Mouse (Mus musculus) embryonic facial prominence, embryonic 15.5 days (tissue): ENCODE results near the gene Acsbg2. TPM values are rescaled to one million over a fixed set of nuclear protein-coding genes. Genes with fewer than 3 reads are reported as not detected.
A peak's percentile ranks its signal among the peaks of the same experiment; 100 is the strongest.

Experiments
- ATAC-seq: fragments of 200-750 bp; cut with Nextera tagmentation; 2 replicates; pipeline ENCODE4 v1.8.0; 2017; ENCODE audit warnings: low read depth, moderate TSS enrichment; ENCODE audit not compliant: insufficient number of reproducible peaks, low FRiP score, low TSS enrichment
- H3K27ac ChIP-seq: fragments of 300-500 bp; sonication (generic); replicated peaks from 2 replicates; pipeline ENCODE4 v1.5.1; 2015; ENCODE audit warnings: mild to moderate bottlenecking, inconsistent platforms
- H3K27me3 ChIP-seq: fragments of 300-500 bp; sonication (generic); 2 replicates; pipeline ENCODE4 v1.6.1; 2015; ENCODE audit warnings: inconsistent platforms
- H3K36me3 ChIP-seq: fragments of 300-500 bp; sonication (generic); 2 replicates; pipeline ENCODE4 v1.6.1; 2015; ENCODE audit warnings: mild to moderate bottlenecking, inconsistent platforms
- H3K4me1 ChIP-seq: fragments of 300-500 bp; sonication (generic); 2 replicates; pipeline ENCODE4 v1.6.1; 2015; ENCODE audit warnings: inconsistent platforms
- H3K4me2 ChIP-seq: fragments of 300-500 bp; sonication (generic); replicated peaks from 2 replicates; pipeline ENCODE4 v1.6.1; 2015; ENCODE audit warnings: mild to moderate bottlenecking, inconsistent platforms
- H3K4me3 ChIP-seq: fragments of 300-500 bp; sonication (generic); replicated peaks from 2 replicates; pipeline ENCODE4 v1.5.1; 2015; ENCODE audit warnings: mild to moderate bottlenecking, inconsistent platforms
- H3K9ac ChIP-seq: fragments of 300-500 bp; sonication (generic); 2 replicates; pipeline ENCODE4 v1.6.1; 2015; ENCODE audit warnings: inconsistent platforms
- H3K9me3 ChIP-seq: fragments of 300-500 bp; sonication (generic); replicated peaks from 2 replicates; pipeline ENCODE4 v1.6.1; 2016; ENCODE audit warnings: inconsistent platforms
- WGBS: fragments of 180-500 bp; shearing (Covaris S2); methylation state at CpG from one replicate; pipeline ENCODE4 v1.1.7; 2015; 5-methylcytosine and 5-hydroxymethylcytosine counted together
- polyA plus RNA-seq: library from polyadenylated mRNA; unstranded; fragments of >200 nt; fragmentation: Nextera tagmentation; extraction: Ambion mirVana; gene quantifications from 2 replicates; pipeline ENCODE4 v1.2.1, GENCODE M21; 2015

The Acsbg2 gene
- polyA plus RNA-seq, 1 experiment from 2014 or later: 0.16 TPM

GRCm38 (mm10) chr17:56840524-56840923 lies 33.7 kb downstream of the Acsbg2 start:
- no peaks in the 10 kb centered on the region for H3K4me1 ChIP-seq
- no peak overlapping the region for H3K4me3 ChIP-seq
- H3K27ac ChIP-seq: no peak overlapping the region
- 75% methylated on average over 7 of the region's 7 CpGs for WGBS
- H3K9me3 ChIP-seq: no peaks in the 10 kb centered on the region
- 0 out of 2 replicates have a peak, but pooled peaks cover 3% of the 10 kb centered on the region for H3K27me3 ChIP-seq
- no peaks in the 10 kb centered on the region for H3K36me3 ChIP-seq
- H3K9ac ChIP-seq: no peak overlapping the region
- ATAC-seq: no peak
- H3K4me2 ChIP-seq: no peak overlapping the region

DNA sequence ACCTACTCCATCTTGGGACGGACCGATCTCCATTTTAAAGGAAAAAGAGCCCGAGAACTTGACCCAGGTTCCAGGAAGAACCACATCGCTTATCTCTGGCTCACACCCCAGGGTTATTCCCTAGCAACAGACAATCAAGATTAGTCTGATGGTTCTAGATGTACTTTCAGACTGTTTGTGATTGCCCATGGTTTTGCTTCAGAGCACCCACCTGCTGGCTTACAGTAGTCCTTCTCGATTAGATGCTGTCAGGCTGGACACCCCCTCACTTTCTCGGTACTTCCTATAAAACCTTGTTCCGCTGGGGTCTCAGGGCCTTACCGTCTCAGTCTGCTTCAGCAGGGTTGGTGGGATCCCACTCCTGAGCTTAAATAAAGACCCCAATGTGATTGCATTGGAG lies 37.9 kb downstream of the Acsbg2 start:
- H3K36me3 ChIP-seq: no peaks in the 10 kb centered on the region
- H3K27me3 ChIP-seq: 0 out of 2 replicates have a peak, but pooled peaks cover 5% of the 10 kb centered on the region
- WGBS: 88% methylated on average over 8 of the region's 8 CpGs
- no peaks in the 10 kb centered on the region for H3K9me3 ChIP-seq
- no peaks in the 10 kb centered on the region for H3K4me1 ChIP-seq
- no peak for ATAC-seq
- no peak overlapping the region for H3K4me2 ChIP-seq
- no peak overlapping the region for H3K9ac ChIP-seq
- no peak overlapping the region for H3K4me3 ChIP-seq
- H3K27ac ChIP-seq: no peak overlapping the region

GRCm38 (mm10) chr17:56833381-56833780 lies 40.9 kb downstream of the Acsbg2 start:
- no peak overlapping the region for H3K9ac ChIP-seq
- H3K4me2 ChIP-seq: no peak overlapping the region
- H3K9me3 ChIP-seq: no peaks in the 10 kb centered on the region
- H3K27ac ChIP-seq: no peak overlapping the region
- no peaks in the 10 kb centered on the region for H3K36me3 ChIP-seq
- H3K4me3 ChIP-seq: no peak overlapping the region
- WGBS: 83% methylated on average over 1 of the region's 1 CpGs
- H3K4me1 ChIP-seq: 0 out of 2 replicates have a peak, but pooled peaks cover 5% of the 10 kb centered on the region
- no peak for ATAC-seq
- peaks cover 9% of the 10 kb centered on the region; the same call in 1 of the 2 replicates for H3K27me3 ChIP-seq

DNA sequence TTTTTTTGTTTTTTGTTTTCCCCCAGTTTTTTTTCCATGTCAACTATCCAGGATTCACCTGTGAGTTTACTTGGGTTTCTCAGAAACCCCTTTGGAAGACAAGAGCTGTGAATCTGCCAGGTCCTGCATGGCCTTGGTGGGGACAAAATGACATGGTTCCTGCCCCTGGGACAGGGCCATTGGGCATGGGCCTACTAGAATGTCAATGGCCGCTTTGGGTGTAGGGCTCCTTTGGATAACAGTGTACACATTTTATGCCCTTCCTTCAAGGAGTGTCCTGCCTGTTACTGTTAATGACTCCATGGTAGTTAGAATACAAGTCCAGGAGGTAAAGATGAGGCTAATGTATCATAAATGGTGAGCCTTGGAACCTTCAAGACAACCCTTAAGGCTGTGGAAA lies 41.3 kb downstream of the Acsbg2 start:
- 0 out of 2 replicates have a peak, but pooled peaks cover 5% of the 10 kb centered on the region for H3K4me1 ChIP-seq
- no peak overlapping the region for H3K27ac ChIP-seq
- H3K4me3 ChIP-seq: no peak overlapping the region
- no peaks in the 10 kb centered on the region for H3K9me3 ChIP-seq
- H3K4me2 ChIP-seq: no peak overlapping the region
- 74% methylated on average over 1 of the region's 1 CpGs for WGBS
- peaks cover 7% of the 10 kb centered on the region; the same call in 1 of the 2 replicates for H3K27me3 ChIP-seq
- no peak for ATAC-seq
- no peak overlapping the region for H3K9ac ChIP-seq
- no peaks in the 10 kb centered on the region for H3K36me3 ChIP-seq

DNA sequence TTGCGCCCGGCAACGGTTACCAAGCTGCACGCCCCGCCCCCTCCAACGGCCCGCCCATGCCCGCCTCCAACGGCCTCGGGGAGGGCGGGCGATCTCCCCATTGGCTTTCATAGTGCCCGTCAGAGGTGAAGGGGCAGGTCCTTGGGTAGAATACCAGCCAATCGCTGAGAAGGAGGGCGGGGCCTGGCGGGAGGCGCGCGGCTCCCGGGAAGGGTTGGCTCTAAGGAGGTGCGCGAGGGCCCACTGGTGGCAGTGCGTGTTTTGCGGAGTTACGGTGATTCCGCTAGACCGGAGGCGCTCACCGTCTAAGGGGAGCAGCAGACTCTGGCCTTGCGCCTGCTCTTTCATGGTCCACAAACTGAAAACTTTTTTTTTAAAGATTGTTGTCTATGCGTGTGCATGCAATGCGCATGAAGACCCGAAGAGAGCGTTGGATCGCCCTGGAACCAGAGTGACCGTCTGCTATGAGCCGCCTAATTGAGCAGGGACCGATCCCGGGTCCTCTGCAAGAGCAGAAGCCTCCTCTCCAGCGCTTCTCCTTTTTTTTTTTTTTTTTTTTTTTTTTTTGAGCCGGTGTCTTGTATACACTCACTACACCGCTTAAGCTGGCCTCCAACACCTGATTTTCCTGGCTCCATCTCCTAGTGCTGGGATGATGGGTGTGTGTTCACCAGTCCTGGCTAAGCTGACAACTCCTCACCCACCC lies 43.0 kb downstream of the Acsbg2 start:
- under 1% methylated on average over 41 of the region's 42 CpGs for WGBS
- Histone ChIP-seq H3K4me1 (0 out of 2 replicates have a peak, but pooled peaks cover 5% of the 10 kb centered on the region), H3K27ac (no peak overlapping the region), H3K4me3 (peak overlapping the region; percentile 65), H3K9ac (no peak overlapping the region), H3K36me3 (no peaks in the 10 kb centered on the region), H3K9me3 (no peaks in the 10 kb centered on the region), H3K4me2 (peak overlapping the region; percentile 84), H3K27me3 (peaks cover 6% of the 10 kb centered on the region; the same call in 1 of the 2 replicates)
- ATAC-seq: peak; percentile 99

DNA sequence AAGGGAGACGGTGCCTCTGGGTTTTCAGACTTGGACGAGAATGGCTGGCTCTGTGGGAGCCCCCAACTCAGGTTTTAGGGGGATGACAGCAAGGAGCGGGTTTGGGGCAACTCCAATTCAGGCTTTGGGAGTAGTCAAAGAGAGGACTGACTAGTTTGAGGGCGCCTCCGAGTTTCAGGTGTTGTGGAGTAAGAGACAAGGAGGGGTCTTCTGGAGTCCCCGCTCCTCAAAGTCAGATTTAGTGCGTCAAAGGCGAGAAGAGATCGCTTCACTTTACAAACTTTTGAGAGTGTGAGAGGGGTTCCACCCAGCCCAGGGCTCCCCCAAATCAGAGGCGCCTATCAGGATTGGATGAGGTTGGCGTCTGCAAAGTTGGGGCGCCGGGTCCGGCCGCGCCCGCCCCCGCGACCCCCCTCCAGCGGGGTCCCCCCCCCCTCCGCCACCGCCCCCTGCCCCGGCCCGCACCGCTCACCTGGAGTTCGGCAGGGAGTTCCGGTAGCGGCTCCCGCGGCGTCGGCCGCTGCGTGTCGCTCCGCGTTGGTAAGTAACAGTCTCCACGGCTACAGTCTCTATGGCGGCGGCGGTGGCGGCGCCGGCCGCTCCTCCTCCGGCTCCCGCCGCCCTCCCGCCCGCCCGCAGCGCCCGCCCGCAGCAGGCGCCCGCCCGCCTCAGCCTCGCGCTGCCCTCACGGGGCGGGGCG lies 43.7 kb downstream of the Acsbg2 start, which contains the start of gene Rfx2:
Gene Rfx2 (minus strand): TSS at position 603 of the 700 bp plus-strand sequence.
- H3K4me1 ChIP-seq: 0 out of 2 replicates have a peak, but pooled peaks cover 5% of the 10 kb centered on the region
- peak within 1 kb of the TSS; percentile 65 for H3K4me3 ChIP-seq
- H3K4me2 ChIP-seq: peak within 1 kb of the TSS; percentile 84
- WGBS: under 1% methylated on average over 55 of the region's 62 CpGs
- H3K36me3 ChIP-seq: no peaks in the 10 kb centered on the region
- ATAC-seq: no peak
- peaks cover 6% of the 10 kb centered on the region; the same call in 1 of the 2 replicates for H3K27me3 ChIP-seq
- no peaks in the 10 kb centered on the region for H3K9me3 ChIP-seq
- H3K9ac ChIP-seq: peak within 1 kb of the TSS; percentile 6; the same call in 1 of the 2 replicates
- H3K27ac ChIP-seq: no peak within 1 kb of the TSS

- WGBS: under 1% methylated on average over 27 of the region's 27 CpGs
Observed at GRCm38 (mm10) chr17:56829795-56830194, 44.5 kb downstream of the Acsbg2 start.

DNA sequence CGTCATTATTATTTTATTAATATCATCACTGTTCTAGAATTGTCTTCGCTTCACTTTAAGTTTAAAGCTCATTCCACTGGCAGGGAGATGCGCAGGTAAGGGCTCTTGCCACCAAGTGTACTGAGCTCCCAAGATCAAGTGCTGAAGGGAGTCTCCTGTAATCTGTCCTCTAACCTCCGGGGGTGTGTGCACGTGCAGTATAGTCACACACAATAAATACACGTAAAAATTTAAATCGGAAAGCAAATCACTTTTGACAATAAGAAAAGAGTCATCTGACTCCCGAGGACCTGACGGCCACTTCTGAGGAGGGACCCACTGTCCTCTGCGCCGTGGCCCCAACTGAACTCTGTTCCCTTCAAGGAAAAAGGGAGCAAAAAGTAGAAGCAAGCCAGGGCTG lies 45.1 kb downstream of the Acsbg2 start:
- 29% methylated on average over 11 of the region's 11 CpGs for WGBS
- Histone ChIP-seq H3K9me3 (no peaks in the 10 kb centered on the region), H3K4me1 (0 out of 2 replicates have a peak, but pooled peaks cover 5% of the 10 kb centered on the region), H3K4me2 (peak overlapping the region; percentile 84), H3K9ac (no peak overlapping the region), H3K36me3 (no peaks in the 10 kb centered on the region), H3K27ac (no peak overlapping the region), H3K4me3 (peak overlapping the region; percentile 65), H3K27me3 (peaks cover 6% of the 10 kb centered on the region; the same call in 1 of the 2 replicates)
- no peak for ATAC-seq

More at GRCm38 (mm10) chr17:56829795-56830194, 44.5 kb downstream of the Acsbg2 start:
- Histone ChIP-seq H3K9ac (no peak overlapping the region), H3K27ac (no peak overlapping the region), H3K4me1 (0 out of 2 replicates have a peak, but pooled peaks cover 5% of the 10 kb centered on the region), H3K4me3 (peak overlapping the region; percentile 65), H3K4me2 (peak overlapping the region; percentile 84), H3K36me3 (no peaks in the 10 kb centered on the region), H3K27me3 (peaks cover 6% of the 10 kb centered on the region; the same call in 1 of the 2 replicates), H3K9me3 (no peaks in the 10 kb centered on the region)
- ATAC-seq: no peak

- Histone ChIP-seq H3K4me1 (0 out of 2 replicates have a peak, but pooled peaks cover 5% of the 10 kb centered on the region), H3K27ac (no peak overlapping the region), H3K9me3 (no peaks in the 10 kb centered on the region), H3K27me3 (peaks cover 4% of the 10 kb centered on the region; the same call in 1 of the 2 replicates), H3K4me2 (no peak overlapping the region), H3K36me3 (no peaks in the 10 kb centered on the region), H3K9ac (no peak overlapping the region), H3K4me3 (no peak overlapping the region)
- ATAC-seq: no peak
- 93% methylated on average over 2 of the region's 2 CpGs for WGBS
Observed at GRCm38 (mm10) chr17:56826718-56827117, 47.5 kb downstream of the Acsbg2 start.

GRCm38 (mm10) chr17:56823352-56823751 lies 50.9 kb downstream of the Acsbg2 start:
- no peak overlapping the region for H3K9ac ChIP-seq
- no peak for ATAC-seq
- H3K9me3 ChIP-seq: no peaks in the 10 kb centered on the region
- no peak overlapping the region for H3K4me3 ChIP-seq
- peaks cover 5% of the 10 kb centered on the region for H3K4me1 ChIP-seq
- no peaks in the 10 kb centered on the region for H3K27me3 ChIP-seq
- 65% methylated on average over 2 of the region's 2 CpGs for WGBS
- H3K36me3 ChIP-seq: no peaks in the 10 kb centered on the region
- H3K4me2 ChIP-seq: no peak overlapping the region
- no peak overlapping the region for H3K27ac ChIP-seq

GRCm38 (mm10) chr17:56822380-56822779 lies 51.9 kb downstream of the Acsbg2 start:
- no peak overlapping the region for H3K4me2 ChIP-seq
- H3K36me3 ChIP-seq: no peaks in the 10 kb centered on the region
- ATAC-seq: no peak
- H3K4me1 ChIP-seq: peaks cover 5% of the 10 kb centered on the region
- no peaks in the 10 kb centered on the region for H3K27me3 ChIP-seq
- H3K4me3 ChIP-seq: no peak overlapping the region
- no peaks in the 10 kb centered on the region for H3K9me3 ChIP-seq
- no peak overlapping the region for H3K9ac ChIP-seq
- WGBS: 73% methylated on average over 2 of the region's 2 CpGs
- H3K27ac ChIP-seq: no peak overlapping the region
